Mouse (Mus musculus): ENCODE results near the gene Sim2. TPM values are rescaled to one million over a fixed set of nuclear protein-coding genes. Genes with fewer than 3 reads are reported as not detected.

Sim2 gene
- polyA plus RNA-seq, 1 experiment from 2014 or later = 1.2 TPM

DNA sequence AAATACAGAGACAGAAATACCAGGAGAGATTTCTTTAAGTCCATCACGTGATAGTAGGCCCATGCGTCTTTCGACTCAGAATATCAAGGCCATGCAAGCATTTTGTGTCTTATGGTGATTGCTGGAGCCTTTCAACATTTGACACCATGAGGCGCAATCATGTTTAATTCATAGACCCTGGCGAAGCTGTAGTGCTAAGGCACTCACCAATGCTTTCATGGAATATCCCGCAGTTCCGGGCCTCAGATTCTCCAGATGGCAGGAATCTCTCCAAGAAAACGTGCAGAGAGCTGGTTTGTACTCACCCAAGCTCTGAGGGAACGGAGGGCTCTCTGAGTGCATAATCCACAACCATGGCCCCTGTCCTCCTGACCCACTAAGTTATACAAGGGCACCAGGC is 13.8 kb upstream of the Sim2 start:
- peaks cover 8% of the 10 kb centered on the region for H3K27me3 ChIP-seq (ENCODE audit: control insufficient read depth, insufficient read depth, low read length)
- H3K9me3 ChIP-seq (ENCODE audit: control insufficient read depth, low read length) = no peaks in the 10 kb centered on the region; the same call in 1 of the 2 replicates
- 83% methylated on average over 9 of the region's 9 CpGs for WGBS
- H3K4me3 ChIP-seq (ENCODE audit: low read depth, low read length) = no peak overlapping the region
- H3K27ac ChIP-seq (ENCODE audit: low read depth, low read length) = no peak overlapping the region
- H3K4me1 ChIP-seq (replicated peaks; ENCODE audit: control insufficient read depth, insufficient read depth, low read length) = no peaks in the 10 kb centered on the region
- no peaks in the 10 kb centered on the region for H3K36me3 ChIP-seq (ENCODE audit: control insufficient read depth, insufficient read depth, low read length)
- no peak overlapping the region for H3K4me2 ChIP-seq (ENCODE audit: low read depth, low read length, severe bottlenecking)
- DNase-seq (ENCODE audit: low spot score) = no peak
- no peak for ATAC-seq (replicated peaks; ENCODE audit: low FRiP score)
- no peak overlapping the region for H3K9ac ChIP-seq (ENCODE audit: low read length)

- no peak overlapping the region for H3K4me3 ChIP-seq (ENCODE audit: low read depth, low read length)
- no peak overlapping the region for H3K27ac ChIP-seq (ENCODE audit: low read depth, low read length)
- no peaks in the 10 kb centered on the region; the same call in 1 of the 2 replicates for H3K9me3 ChIP-seq (ENCODE audit: control insufficient read depth, low read length)
- H3K4me2 ChIP-seq (ENCODE audit: low read depth, low read length, severe bottlenecking) = no peak overlapping the region
- H3K27me3 ChIP-seq (ENCODE audit: control insufficient read depth, insufficient read depth, low read length) = peaks cover 14% of the 10 kb centered on the region
- H3K9ac ChIP-seq (ENCODE audit: low read length) = no peak overlapping the region
- H3K4me1 ChIP-seq (replicated peaks; ENCODE audit: control insufficient read depth, insufficient read depth, low read length) = no peaks in the 10 kb centered on the region
- ATAC-seq (replicated peaks; ENCODE audit: low FRiP score) (no peak), DNase-seq (ENCODE audit: low spot score) (no peak)
- H3K36me3 ChIP-seq (ENCODE audit: control insufficient read depth, insufficient read depth, low read length) = no peaks in the 10 kb centered on the region
- 70% methylated on average over 8 of the region's 8 CpGs for WGBS
Observed at GRCm38 (mm10) chr16:94071468-94071867, 13.3 kb upstream of the Sim2 start.

- no peak for ATAC-seq (replicated peaks; ENCODE audit: low FRiP score)
- H3K27me3 ChIP-seq (ENCODE audit: control insufficient read depth, insufficient read depth, low read length) = peaks cover 48% of the 10 kb centered on the region
- no peak overlapping the region for H3K4me3 ChIP-seq (ENCODE audit: low read depth, low read length)
- H3K4me1 ChIP-seq (replicated peaks; ENCODE audit: control insufficient read depth, insufficient read depth, low read length) = peaks cover 7% of the 10 kb centered on the region
- no peak for DNase-seq (ENCODE audit: low spot score)
- H3K9me3 ChIP-seq (ENCODE audit: control insufficient read depth, low read length) = no peaks in the 10 kb centered on the region; the same call in 1 of the 2 replicates
- H3K27ac ChIP-seq (ENCODE audit: low read depth, low read length) = no peak overlapping the region
- WGBS = 35% methylated on average over 19 of the region's 19 CpGs
- no peaks in the 10 kb centered on the region for H3K36me3 ChIP-seq (ENCODE audit: control insufficient read depth, insufficient read depth, low read length)
- H3K9ac ChIP-seq (ENCODE audit: low read length) = no peak overlapping the region
- H3K4me2 ChIP-seq (ENCODE audit: low read depth, low read length, severe bottlenecking) = no peak overlapping the region
Observed at GRCm38 (mm10) chr16:94075362-94076027, 9.2 kb upstream of the Sim2 start.

DNA sequence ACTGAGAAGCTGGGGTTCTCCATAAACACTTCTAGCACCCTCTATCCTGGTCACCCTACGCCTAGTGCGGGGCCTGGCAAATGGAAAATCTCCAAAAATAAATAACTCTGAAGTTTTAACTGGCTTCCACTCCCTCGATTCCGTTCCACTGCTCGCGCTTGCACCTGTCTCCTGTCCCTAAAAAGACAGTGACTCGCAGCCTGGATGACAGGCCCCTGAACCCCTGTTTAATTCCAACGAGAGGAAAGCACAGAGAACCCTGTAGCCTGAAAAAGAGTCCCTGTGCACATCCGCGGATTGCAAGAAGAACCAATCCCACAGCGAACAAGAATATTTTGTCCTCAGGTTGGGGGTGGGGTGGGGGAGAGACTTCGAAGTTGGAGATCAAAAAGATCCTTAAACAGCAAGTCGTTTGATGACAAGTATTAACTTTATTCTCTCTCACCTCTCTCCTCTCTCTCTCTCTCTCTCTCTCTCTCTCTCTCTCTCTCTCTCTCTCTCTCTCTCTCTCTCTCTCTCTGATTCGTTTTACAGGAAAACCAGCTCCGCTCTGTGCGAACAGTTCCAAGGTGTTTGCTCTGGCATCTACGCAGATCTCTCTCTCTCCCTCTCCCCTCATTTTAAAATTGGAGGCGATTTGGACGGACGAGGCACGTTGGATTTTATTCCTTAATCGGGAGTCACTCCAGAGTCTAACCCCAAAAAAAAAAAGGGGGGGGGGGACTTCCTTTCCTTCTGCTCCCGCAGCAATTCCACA is 6.2 kb upstream of the Sim2 start:
- Histone ChIP-seq H3K36me3 (ENCODE audit: control insufficient read depth, insufficient read depth, low read length) (no peaks in the 10 kb centered on the region), H3K4me1 (replicated peaks; ENCODE audit: control insufficient read depth, insufficient read depth, low read length) (peaks cover 7% of the 10 kb centered on the region), H3K9me3 (ENCODE audit: control insufficient read depth, low read length) (no peaks in the 10 kb centered on the region; the same call in 1 of the 2 replicates), H3K27me3 (ENCODE audit: control insufficient read depth, insufficient read depth, low read length) (peaks cover 77% of the 10 kb centered on the region), H3K9ac (ENCODE audit: low read length) (no peak overlapping the region), H3K4me2 (ENCODE audit: low read depth, low read length, severe bottlenecking) (no peak overlapping the region), H3K27ac (ENCODE audit: low read depth, low read length) (no peak overlapping the region), H3K4me3 (ENCODE audit: low read depth, low read length) (no peak overlapping the region)
- under 1% methylated on average over 23 of the region's 23 CpGs for WGBS
- ATAC-seq (replicated peaks; ENCODE audit: low FRiP score) = no peak
- DNase-seq (ENCODE audit: low spot score) = no peak

DNA sequence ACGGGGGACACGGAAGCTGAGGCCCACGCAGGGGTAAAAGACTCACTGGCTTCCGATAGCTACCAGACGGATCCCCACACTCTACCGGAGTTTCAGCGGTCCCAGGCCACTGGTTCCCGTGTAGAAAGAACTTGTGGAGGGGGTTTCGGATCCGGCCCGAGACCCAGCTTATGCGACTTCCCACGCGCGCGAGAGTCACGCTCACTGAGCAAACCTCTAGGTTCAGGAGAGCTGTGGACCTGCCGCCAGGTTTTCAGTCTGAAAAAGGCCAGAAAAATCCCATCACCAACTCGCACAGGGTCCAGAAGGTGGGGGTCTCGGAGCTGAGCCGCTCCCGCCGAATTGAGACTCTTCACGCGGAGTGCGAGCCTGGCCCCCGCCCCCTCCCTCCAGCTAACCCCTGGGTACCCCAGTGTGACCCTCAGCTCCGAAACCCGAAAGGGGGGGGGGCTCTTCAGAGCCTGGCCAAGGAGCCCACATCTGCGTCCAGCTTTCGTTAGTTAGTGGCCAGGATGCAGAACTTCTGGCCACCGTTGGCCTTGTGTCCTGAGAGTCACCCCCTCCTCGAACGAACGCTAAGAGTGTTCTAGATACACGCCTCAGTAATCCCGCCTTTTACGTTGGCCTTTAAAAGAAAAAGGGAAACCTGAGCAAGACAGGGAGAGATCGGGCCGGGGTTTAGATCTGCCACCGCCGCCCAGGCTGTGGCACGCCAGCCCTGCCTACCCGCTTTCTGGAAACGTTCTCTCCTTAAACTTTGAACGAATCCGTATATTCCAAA is 5.5 kb upstream of the Sim2 start:
- Histone ChIP-seq H3K4me2 (ENCODE audit: low read depth, low read length, severe bottlenecking) (no peak overlapping the region), H3K4me1 (replicated peaks; ENCODE audit: control insufficient read depth, insufficient read depth, low read length) (peaks cover 7% of the 10 kb centered on the region), H3K9ac (ENCODE audit: low read length) (no peak overlapping the region), H3K27me3 (ENCODE audit: control insufficient read depth, insufficient read depth, low read length) (peaks cover 85% of the 10 kb centered on the region), H3K27ac (ENCODE audit: low read depth, low read length) (no peak overlapping the region), H3K9me3 (ENCODE audit: control insufficient read depth, low read length) (no peaks in the 10 kb centered on the region), H3K36me3 (ENCODE audit: control insufficient read depth, insufficient read depth, low read length) (no peaks in the 10 kb centered on the region), H3K4me3 (ENCODE audit: low read depth, low read length) (0 out of 2 replicates have a peak overlapping the region, but pooled peaks have one; percentile 5)
- no peak for ATAC-seq (replicated peaks; ENCODE audit: low FRiP score)
- 1% methylated on average over 47 of the region's 47 CpGs for WGBS
- DNase-seq (ENCODE audit: low spot score) = no peak

DNA sequence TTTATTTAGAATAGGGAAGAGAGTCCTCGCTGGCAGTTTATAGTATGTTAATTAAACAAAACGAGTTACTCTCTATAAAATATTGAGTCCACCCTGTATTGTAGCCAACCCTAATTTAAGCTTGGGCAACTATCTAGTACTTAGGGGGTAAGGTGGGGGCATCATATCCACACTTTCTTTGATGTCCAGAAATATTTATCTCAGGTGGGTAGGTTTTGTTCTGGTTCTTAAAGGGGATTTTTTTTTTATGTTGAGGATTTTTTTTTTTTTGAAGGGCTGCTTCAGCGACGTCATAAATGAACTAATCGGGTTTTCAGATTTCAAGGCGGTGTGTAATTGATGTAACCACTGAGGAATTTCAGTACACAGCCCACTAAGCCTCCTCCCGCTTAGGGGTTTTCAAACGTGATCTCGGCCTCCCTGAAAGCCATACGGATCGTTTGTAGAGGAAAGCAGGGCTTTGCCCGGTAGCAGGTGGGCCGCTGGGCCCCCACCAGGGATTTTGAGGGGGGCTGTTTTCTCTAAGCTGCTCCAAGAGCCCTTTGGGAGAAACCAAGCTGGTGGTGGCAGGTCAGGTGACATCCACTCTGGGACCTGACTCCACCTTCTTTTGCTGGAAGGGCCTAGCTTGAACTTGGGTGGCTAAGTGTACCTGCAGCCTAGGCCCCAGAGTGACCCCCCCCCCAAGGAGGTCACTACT is 4.7 kb upstream of the Sim2 start:
- Histone ChIP-seq H3K4me1 (replicated peaks; ENCODE audit: control insufficient read depth, insufficient read depth, low read length) (peaks cover 13% of the 10 kb centered on the region), H3K4me3 (ENCODE audit: low read depth, low read length) (no peak overlapping the region), H3K4me2 (ENCODE audit: low read depth, low read length, severe bottlenecking) (no peak overlapping the region), H3K9ac (ENCODE audit: low read length) (no peak overlapping the region), H3K9me3 (ENCODE audit: control insufficient read depth, low read length) (no peaks in the 10 kb centered on the region), H3K36me3 (ENCODE audit: control insufficient read depth, insufficient read depth, low read length) (no peaks in the 10 kb centered on the region), H3K27ac (ENCODE audit: low read depth, low read length) (no peak overlapping the region), H3K27me3 (ENCODE audit: control insufficient read depth, insufficient read depth, low read length) (peaks cover 92% of the 10 kb centered on the region)
- DNase-seq (ENCODE audit: low spot score) (peak; percentile 63), ATAC-seq (replicated peaks; ENCODE audit: low FRiP score) (no peak)
- WGBS = under 1% methylated on average over 13 of the region's 13 CpGs

GRCm38 (mm10) chr16:94081596-94081995 is 3.1 kb upstream of the Sim2 start:
- Histone ChIP-seq H3K27ac (ENCODE audit: low read depth, low read length) (no peak overlapping the region), H3K4me3 (ENCODE audit: low read depth, low read length) (no peak overlapping the region), H3K4me1 (replicated peaks; ENCODE audit: control insufficient read depth, insufficient read depth, low read length) (peaks cover 23% of the 10 kb centered on the region), H3K4me2 (ENCODE audit: low read depth, low read length, severe bottlenecking) (no peak overlapping the region), H3K36me3 (ENCODE audit: control insufficient read depth, insufficient read depth, low read length) (no peaks in the 10 kb centered on the region), H3K9me3 (ENCODE audit: control insufficient read depth, low read length) (no peaks in the 10 kb centered on the region), H3K9ac (ENCODE audit: low read length) (no peak overlapping the region), H3K27me3 (ENCODE audit: control insufficient read depth, insufficient read depth, low read length) (peaks cover 90% of the 10 kb centered on the region)
- DNase-seq (ENCODE audit: low spot score) (no peak), ATAC-seq (replicated peaks; ENCODE audit: low FRiP score) (no peak)
- 9% methylated on average over 5 of the region's 5 CpGs for WGBS

DNA sequence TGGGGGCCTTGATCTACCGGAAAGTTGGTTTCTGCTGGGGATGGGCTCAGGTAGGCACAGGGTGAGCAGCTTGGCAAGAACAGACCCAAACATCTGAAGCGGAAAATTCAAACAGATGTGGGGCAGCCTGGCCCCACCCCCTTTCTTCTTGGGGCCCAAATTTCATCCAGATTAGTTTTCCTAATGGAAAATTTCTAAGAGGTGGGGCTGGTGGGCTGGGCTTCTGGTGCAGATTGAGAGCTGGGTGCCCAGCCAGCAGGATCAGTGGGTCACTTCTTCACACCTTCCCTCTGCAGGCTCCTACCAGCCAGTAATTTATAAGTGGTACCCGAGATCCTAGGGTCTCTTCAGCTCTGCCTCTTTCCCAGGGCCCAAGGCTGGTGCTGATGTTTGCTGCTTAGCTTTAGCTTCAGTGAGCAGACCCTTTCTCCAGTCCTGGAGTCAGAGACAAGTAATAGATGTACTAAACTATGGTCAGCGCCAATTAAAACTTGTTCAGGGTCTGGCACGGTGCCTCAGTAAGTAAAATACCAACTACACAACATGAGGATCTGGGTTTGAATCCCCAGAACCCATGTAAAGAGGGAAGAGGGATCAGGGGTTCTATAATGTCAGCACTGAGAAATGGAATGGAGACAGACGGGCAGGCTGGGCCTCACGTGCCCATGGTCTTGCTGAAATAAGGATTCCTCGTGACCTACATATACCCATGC is 2.6 kb upstream of the Sim2 start:
- peaks cover 27% of the 10 kb centered on the region for H3K4me1 ChIP-seq (replicated peaks; ENCODE audit: control insufficient read depth, insufficient read depth, low read length)
- no peak for DNase-seq (ENCODE audit: low spot score)
- 4% methylated on average over 8 of the region's 8 CpGs for WGBS

More for the DNA sequence above, 2.6 kb upstream of the Sim2 start:
- no peaks in the 10 kb centered on the region for H3K9me3 ChIP-seq (ENCODE audit: control insufficient read depth, low read length)
- H3K4me3 ChIP-seq (ENCODE audit: low read depth, low read length) = no peak overlapping the region
- ATAC-seq (replicated peaks; ENCODE audit: low FRiP score) = no peak
- H3K4me2 ChIP-seq (ENCODE audit: low read depth, low read length, severe bottlenecking) = no peak overlapping the region
- no peak overlapping the region for H3K9ac ChIP-seq (ENCODE audit: low read length)
- H3K27ac ChIP-seq (ENCODE audit: low read depth, low read length) = no peak overlapping the region
- H3K36me3 ChIP-seq (ENCODE audit: control insufficient read depth, insufficient read depth, low read length) = no peaks in the 10 kb centered on the region
- H3K27me3 ChIP-seq (ENCODE audit: control insufficient read depth, insufficient read depth, low read length) = peaks cover 90% of the 10 kb centered on the region
